8 mouse cellular contexts compared by ENCODE assay signal in genomic region chr3:135422232-135422855, GRCm38 (mm10). TPM values are rescaled to one million over a fixed set of nuclear protein-coding genes. Genes with fewer than 3 reads are reported as not detected.
DNase-seq lines count a peak whose midpoint lies in the region; ATAC-seq and TF ChIP-seq lines count a peak whose summit lies in the region.

No protein-coding gene starts in this region.

- H3K9me3 ChIP-seq in limb, embryonic 15.5 days: no peaks in the 10 kb centered on the region
- no peaks in the 10 kb centered on the region for H3K9me3 ChIP-seq in stomach, postnatal 0 days (ENCODE audit: control insufficient read depth, low read length)

- peak overlapping the region; percentile 74 for H3K4me3 ChIP-seq in spleen, adult 2 months (ENCODE audit: extremely low read depth, insufficient read depth, insufficient read length)
- peak overlapping the region; percentile 79 for H3K4me3 ChIP-seq in limb, embryonic 15.5 days
- H3K4me3 ChIP-seq in stomach, postnatal 0 days (ENCODE audit: low read depth, low read length): peak overlapping the region; percentile 70

- H3K4me2 ChIP-seq in limb, embryonic 15.5 days: peak overlapping the region; percentile 67
- H3K4me2 ChIP-seq in stomach, postnatal 0 days (replicated peaks; ENCODE audit: low read depth): peak overlapping the region; percentile 71

- no peaks in the 10 kb centered on the region for H3K36me3 ChIP-seq in spleen, adult 2 months (ENCODE audit: control insufficient read depth, insufficient read depth, low read length)
- no peaks in the 10 kb centered on the region for H3K36me3 ChIP-seq in limb, embryonic 15.5 days
- no peaks in the 10 kb centered on the region for H3K36me3 ChIP-seq in stomach, postnatal 0 days (ENCODE audit: control insufficient read depth, insufficient read depth, low read length)

- peaks cover 7% of the 10 kb centered on the region; the same call in 1 of the 2 replicates for H3K4me1 ChIP-seq in spleen, adult 2 months (ENCODE audit: control insufficient read depth, insufficient read depth, insufficient read length)
- peaks cover 12% of the 10 kb centered on the region; the same call in 1 of the 2 replicates for H3K4me1 ChIP-seq in limb, embryonic 15.5 days
- H3K4me1 ChIP-seq in stomach, postnatal 0 days (replicated peaks; ENCODE audit: control insufficient read depth, insufficient read depth): no peaks in the 10 kb centered on the region

- TF ChIP-seq EP300 in stomach, postnatal 0 days (optimal IDR thresholded peaks at IDR 0.05): no peak

- no peaks in the 10 kb centered on the region for H3K27me3 ChIP-seq in spleen, adult 2 months (ENCODE audit: control insufficient read depth, insufficient read depth, low read length)
- H3K27me3 ChIP-seq in limb, embryonic 15.5 days: no peaks in the 10 kb centered on the region
- H3K27me3 ChIP-seq in stomach, postnatal 0 days (ENCODE audit: control insufficient read depth, insufficient read depth, low read length): no peaks in the 10 kb centered on the region

- no peak for ATAC-seq in limb, embryonic 15.5 days (ENCODE audit: insufficient number of reproducible peaks, low FRiP score, low TSS enrichment, low read depth)
- no peak for ATAC-seq in stomach, postnatal 0 days (ENCODE audit: low FRiP score, low TSS enrichment)

- DNase-seq in embryo, embryonic 9.5 days (ENCODE audit: extremely low spot score): peak; percentile 13
- no peak for DNase-seq in embryo, embryonic 10.5 days (ENCODE audit: low spot score)
- no peak for DNase-seq in spleen, adult 2 months (ENCODE audit: low read depth in 1 of 2, low spot score in 2 of 2)
- no peak for DNase-seq in spleen, adult 18-20 months
- DNase-seq in stomach, postnatal 0 days (ENCODE audit: low spot score): no peak
- DNase-seq in left cerebral cortex, postnatal 14 days (ENCODE audit: low spot score in 2 of 2): no peak
- no peak for DNase-seq in kidney, postnatal 4 days

- 19% methylated on average over 8 of the region's 8 CpGs for WGBS in spleen, adult 2 months
- WGBS in limb, embryonic 15.5 days: 22% methylated on average over 8 of the region's 8 CpGs
- WGBS in stomach, postnatal 0 days: 12% methylated on average over 8 of the region's 8 CpGs

- no peak for TF ChIP-seq POLR2A in spleen, adult 2 months (IDR thresholded peaks at IDR 0.05; ENCODE audit: low read depth, low read length)

- peak overlapping the region; percentile 76; the same call in 1 of the 2 replicates for H3K9ac ChIP-seq in limb, embryonic 15.5 days
- peak overlapping the region; percentile 79 for H3K9ac ChIP-seq in stomach, postnatal 0 days (ENCODE audit: low read length)

- intact Hi-C loops in left cerebral cortex, postnatal 14 days (cut with DNase I): no loop called here

- no peak for TF ChIP-seq CTCF in spleen, adult 2 months (IDR thresholded peaks at IDR 0.05; ENCODE audit: extremely low read depth, insufficient read depth, insufficient read length, insufficient replicate concordance)
- TF ChIP-seq CTCF in stomach, postnatal 0 days (IDR thresholded peaks at IDR 0.05; ENCODE audit: low read depth): no peak

- H3K27ac ChIP-seq in spleen, adult 2 months (ENCODE audit: insufficient read depth, low read length): peak overlapping the region; percentile 100
- H3K27ac ChIP-seq in limb, embryonic 15.5 days: peak overlapping the region; percentile 96
- peak overlapping the region; percentile 95 for H3K27ac ChIP-seq in stomach, postnatal 0 days (replicated peaks)

RNA-seq across cellular contexts. Expression of gene Cisd2, which starts 1.4 kb away (rescaled TPM):
- polyA plus RNA-seq in spleen, adult 2 months (2012; rRNA removed): 19.1 and 20.1 TPM in 2 replicates
- polyA plus RNA-seq in limb, embryonic 15.5 days (2015; fragmentation: Nextera tagmentation; extraction: Ambion mirVana): 49.4 and 51.0 TPM in 2 replicates
- polyA plus RNA-seq in stomach, postnatal 0 days (2015; fragmentation: Nextera tagmentation; extraction: Ambion mirVana): 34.2 and 35.5 TPM in 2 replicates
- total RNA-seq in left cerebral cortex, postnatal 14 days (2021): 10 to 100 TPM; 41.2 to 42.9 TPM

RNA-seq across cellular contexts. Expression of gene Ube2d3, which starts 15.6 kb away (rescaled TPM):
- polyA plus RNA-seq in spleen, adult 2 months (2012; rRNA removed): 174 and 242 TPM in 2 replicates
- polyA plus RNA-seq in limb, embryonic 15.5 days (2015; fragmentation: Nextera tagmentation; extraction: Ambion mirVana): 467 and 488 TPM in 2 replicates
- polyA plus RNA-seq in stomach, postnatal 0 days (2015; fragmentation: Nextera tagmentation; extraction: Ambion mirVana): 420 and 430 TPM in 2 replicates
- total RNA-seq in left cerebral cortex, postnatal 14 days (2021): 100 to 1,000 TPM; 239 to 248 TPM
